Mouse (Mus musculus): ENCODE results near the gene Cacul1.

DNA sequence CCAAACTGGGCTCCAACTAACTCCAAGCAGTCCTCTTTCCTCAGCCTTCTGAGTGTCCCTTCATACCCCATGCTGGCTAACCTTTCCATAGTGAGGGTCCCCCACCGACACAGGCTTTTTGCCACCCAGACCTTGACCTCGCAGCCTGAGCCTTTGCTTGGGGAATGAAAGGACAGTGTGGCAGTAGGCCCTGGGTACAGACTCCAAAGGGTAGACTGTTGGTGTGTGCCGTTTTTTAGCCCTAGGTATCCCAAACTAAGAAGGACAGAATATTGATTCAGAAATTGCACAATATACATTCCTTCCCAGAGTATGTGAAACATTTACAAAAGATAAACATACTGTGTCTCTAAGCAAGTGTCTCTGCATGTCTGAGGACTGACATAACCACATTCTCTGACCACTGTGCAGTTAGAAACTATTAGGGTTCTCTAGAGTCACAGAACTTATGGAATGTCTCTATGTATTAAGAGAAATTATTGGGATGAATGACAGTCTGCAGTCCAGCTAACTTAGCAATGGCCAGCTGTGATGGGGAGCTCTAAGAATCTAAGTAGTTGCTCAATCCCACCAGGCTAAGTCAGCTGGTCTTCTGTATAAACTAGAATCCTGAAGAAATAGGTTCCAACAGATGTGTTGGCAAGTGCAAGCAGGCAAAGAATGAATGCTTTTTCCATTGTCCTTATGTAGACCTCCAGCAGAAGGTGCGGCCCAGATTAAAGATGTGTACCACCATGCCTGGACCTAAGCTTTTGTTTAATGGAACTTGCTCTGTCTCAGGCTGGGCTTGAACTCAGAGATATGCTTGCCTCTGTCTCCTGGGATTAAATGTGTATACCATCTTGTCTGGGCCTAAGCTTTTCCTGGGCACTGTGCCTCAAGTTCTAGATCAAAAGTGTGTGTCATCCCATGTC is 809 bp upstream of the Cacul1 start:
- no peak for TF ChIP-seq CTCF (conservative IDR thresholded peaks at IDR 0.05; ENCODE audit: insufficient read depth, insufficient read length, low read depth, low read length)
- TF ChIP-seq POLR2A (IDR thresholded peaks at IDR 0.05; ENCODE audit: low read depth, low read length): no peak
